25 mouse cellular contexts compared by ENCODE assay signal in the genomic region with DNA sequence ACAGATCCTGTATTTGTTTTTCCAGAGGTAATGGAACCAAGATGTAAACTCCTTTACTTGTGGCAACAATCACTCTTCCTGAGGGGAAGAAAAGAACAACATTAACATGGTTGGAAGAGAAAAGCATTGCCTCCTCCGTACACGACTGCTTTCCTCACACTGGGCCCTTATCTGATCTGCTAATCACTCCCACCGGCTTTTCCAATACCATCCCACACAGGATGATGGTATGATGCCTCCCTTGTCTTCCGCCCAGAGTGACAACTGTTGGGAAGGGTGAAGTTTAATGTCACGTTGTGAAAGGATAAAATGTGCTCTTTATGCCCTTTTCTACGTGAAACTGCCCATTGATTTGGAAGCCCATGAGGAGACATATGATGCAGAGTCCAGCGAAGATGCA. TPM values are rescaled to one million over a fixed set of nuclear protein-coding genes. Genes with fewer than 3 reads are reported as not detected.
A peak's percentile ranks its signal among the peaks of the same experiment; 100 is the strongest.
DNase-seq lines count a peak whose midpoint lies in the region; ATAC-seq and TF ChIP-seq lines count a peak whose summit lies in the region.
"Had no signal": no experiment of that assay in that cellular context is flagged by ENCODE, and none has a peak within 500 bp of the region (broad histone marks: within the 10 kb centered on the region; RNA-seq: fewer than 3 reads in every experiment).

No protein-coding gene starts in this region.

- H3K27ac ChIP-seq in kidney, postnatal 0 days: no peak overlapping the region
- H3K27ac ChIP-seq: embryonic facial prominence, embryonic 10.5 days; embryonic facial prominence, embryonic 12.5 days; forebrain, embryonic 10.5 days had no signal

- H3K4me1 ChIP-seq in kidney, postnatal 0 days (replicated peaks; ENCODE audit: insufficient read depth, low read length): no peaks in the 10 kb centered on the region
- H3K4me1 ChIP-seq: embryonic facial prominence, embryonic 10.5 days; embryonic facial prominence, embryonic 12.5 days; forebrain, embryonic 10.5 days; forebrain, embryonic 12.5 days had no signal

- H3K36me3 ChIP-seq in kidney, postnatal 0 days (ENCODE audit: insufficient read depth, low read length): peaks cover 3% of the 10 kb centered on the region; the same call in 1 of the 2 replicates

- DNase-seq in heart, adult 11 months: peak; percentile 37
- DNase-seq in heart, adult 18-20 months: no peak
- DNase-seq in kidney, postnatal 0 days (ENCODE audit: low spot score): peak; percentile 51
- no peak for DNase-seq in kidney, adult 8-10 months
- DNase-seq in cerebellum, postnatal 4 days (ENCODE audit: low spot score in 2 of 2): no peak
- DNase-seq: adrenal gland, postnatal 10 days; adrenal gland, postnatal 25 days; B cell, adult 2 months; cerebellum, adult 11 months; cerebellum, adult 18-20 months; cerebellum, adult 8-10 months; cerebellum, adult 9-11 months; cerebellum, postnatal 14 days; cerebellum, postnatal 36 days had no signal

- WGBS in kidney, postnatal 0 days: 46% methylated on average over 7 of the region's 7 CpGs

- H3K9ac ChIP-seq in kidney, postnatal 0 days (ENCODE audit: low read depth, low read length): no peak overlapping the region
- H3K9ac ChIP-seq: embryonic facial prominence, embryonic 12.5 days; forebrain, embryonic 12.5 days had no signal

- no peak overlapping the region for H3K4me2 ChIP-seq in kidney, postnatal 0 days (ENCODE audit: low read length)
- H3K4me2 ChIP-seq: embryonic facial prominence, embryonic 12.5 days; forebrain, embryonic 12.5 days had no signal

- ATAC-seq in kidney, postnatal 0 days (replicated peaks; ENCODE audit: low FRiP score, low read depth): no peak
- ATAC-seq: activated CD4-positive, CD25-positive, alpha-beta regulatory T cell, adult 4 months; CD4-positive, CD25-positive, alpha-beta regulatory T cell, adult 4 months; forebrain, embryonic 14.5 days; forebrain, embryonic 16.5 days; Patski had no signal

- TF ChIP-seq CTCF in kidney, postnatal 0 days (IDR thresholded peaks at IDR 0.05; ENCODE audit: low read depth): no peak

- no peaks in the 10 kb centered on the region for H3K9me3 ChIP-seq in kidney, postnatal 0 days (replicated peaks; ENCODE audit: low read length)
- H3K9me3 ChIP-seq: embryonic facial prominence, embryonic 10.5 days; embryonic facial prominence, embryonic 12.5 days; forebrain, embryonic 10.5 days; forebrain, embryonic 12.5 days; G1E had no signal

- no peak overlapping the region for H3K4me3 ChIP-seq in kidney, postnatal 0 days (replicated peaks; ENCODE audit: low read depth, low read length)
- H3K4me3 ChIP-seq: embryonic facial prominence, embryonic 10.5 days; embryonic facial prominence, embryonic 12.5 days; forebrain, embryonic 10.5 days; forebrain, embryonic 12.5 days had no signal

- H3K27me3 ChIP-seq in kidney, postnatal 0 days (ENCODE audit: insufficient read depth, low read length): no peaks in the 10 kb centered on the region
- H3K27me3 ChIP-seq: CH12.LX; embryonic facial prominence, embryonic 12.5 days; forebrain, embryonic 12.5 days; Patski had no signal

RNA-seq across cellular contexts. Expression of a gene that starts 30.9 kb away (rescaled TPM):
- total RNA-seq in heart, adult 18-20 months (2021): 10 to 100 TPM; 14.2 to 15.1 TPM
- 7.9 and 8.9 TPM in 2 replicates for polyA plus RNA-seq in kidney, postnatal 0 days (2015; fragmentation: Nextera tagmentation; extraction: Ambion mirVana)

RNA-seq across cellular contexts. Expression of a gene that starts 31.0 kb away (rescaled TPM):
- total RNA-seq in heart, adult 18-20 months (2021): 10 to 100 TPM; 21.5 to 24.2 TPM
- polyA plus RNA-seq in kidney, postnatal 0 days (2015; fragmentation: Nextera tagmentation; extraction: Ambion mirVana): 21.0 and 23.7 TPM in 2 replicates

Comparison
In these comparisons a context has a peak if more than half of its experiments do, and no peak if none do; other contexts are left out.
1. DNase-seq: peak in heart, adult 11 months (single experiment) and kidney, postnatal 0 days (single experiment); none in heart, adult 18-20 months (0 of 2), kidney, adult 8-10 months (0 of 2) and cerebellum, postnatal 4 days (0 of 2).